Mouse (Mus musculus): ENCODE results near the gene Rnf144b.
A peak's percentile ranks its signal among the peaks of the same experiment; 100 is the strongest.

The Rnf144b gene

GRCm38 (mm10) chr13:47224648-47225323 lies 102.3 kb downstream of the Rnf144b start:
- DNase-seq, result peak; percentile 37 to 41

GRCm38 (mm10) chr13:47225324-47225697 lies 102.9 kb downstream of the Rnf144b start:
- DNase-seq, result no peak

GRCm38 (mm10) chr13:47225802-47226201 lies 103.3 kb downstream of the Rnf144b start:
- no peak for DNase-seq

- DNase-seq, result no peak
Measured at GRCm38 (mm10) chr13:47226521-47226920, 104.1 kb downstream of the Rnf144b start.

- no peak for DNase-seq
Measured at GRCm38 (mm10) chr13:47228201-47228600, 105.7 kb downstream of the Rnf144b start.

- no peak for DNase-seq
Measured at GRCm38 (mm10) chr13:47228626-47229190, 106.3 kb downstream of the Rnf144b start.

GRCm38 (mm10) chr13:47232163-47232562 lies 109.7 kb downstream of the Rnf144b start:
- DNase-seq, result no peak

GRCm38 (mm10) chr13:47237376-47237775 lies 114.9 kb downstream of the Rnf144b start:
- DNase-seq, result no peak

- no peak for DNase-seq
Measured at GRCm38 (mm10) chr13:47238131-47238530, 115.7 kb downstream of the Rnf144b start.

- no peak for DNase-seq
Measured at GRCm38 (mm10) chr13:47243569-47243968, 121.1 kb downstream of the Rnf144b start.

GRCm38 (mm10) chr13:47244771-47245170 lies 122.3 kb downstream of the Rnf144b start:
- DNase-seq, result no peak

GRCm38 (mm10) chr13:47246459-47246858 lies 124.0 kb downstream of the Rnf144b start:
- no peak for DNase-seq

- DNase-seq, result no peak
Measured at GRCm38 (mm10) chr13:47247156-47247800, 124.8 kb downstream of the Rnf144b start.

GRCm38 (mm10) chr13:47248289-47249010 lies 126.0 kb downstream of the Rnf144b start:
- no peak for DNase-seq

- no peak for DNase-seq
Measured at GRCm38 (mm10) chr13:47250615-47251014, 128.2 kb downstream of the Rnf144b start.

- DNase-seq, result no peak
Measured at GRCm38 (mm10) chr13:47251114-47251764, 128.8 kb downstream of the Rnf144b start.

GRCm38 (mm10) chr13:47253711-47254110 lies 131.3 kb downstream of the Rnf144b start:
- DNase-seq, result no peak

- DNase-seq, result no peak
Measured at GRCm38 (mm10) chr13:47259297-47259696, 136.8 kb downstream of the Rnf144b start.

- DNase-seq, result no peak
Measured at GRCm38 (mm10) chr13:47261961-47262360, 139.5 kb downstream of the Rnf144b start.

- DNase-seq, result no peak
Measured at GRCm38 (mm10) chr13:47264382-47264781, 141.9 kb downstream of the Rnf144b start.

- DNase-seq, result no peak
Measured at GRCm38 (mm10) chr13:47266411-47266810, 144.0 kb downstream of the Rnf144b start.

GRCm38 (mm10) chr13:47268227-47268626 lies 145.8 kb downstream of the Rnf144b start:
- DNase-seq, result no peak

GRCm38 (mm10) chr13:47272928-47273327 lies 150.5 kb downstream of the Rnf144b start:
- DNase-seq, result no peak

Data from kidney, adult 8-10 months (tissue).